13 mouse cellular contexts compared by ENCODE assay signal in genomic region chr4:139014793-139015192, GRCm38 (mm10). TPM values are rescaled to one million over a fixed set of nuclear protein-coding genes. Genes with fewer than 3 reads are reported as not detected.
DNase-seq lines count a peak whose midpoint lies in the region; ATAC-seq and TF ChIP-seq lines count a peak whose summit lies in the region.
"Had no signal": no experiment of that assay in that cellular context is flagged by ENCODE, and none has a peak within 500 bp of the region (broad histone marks: within the 10 kb centered on the region; RNA-seq: fewer than 3 reads in every experiment).

No protein-coding gene starts in this region.

- no peak for DNase-seq in kidney, adult 2 months
- DNase-seq in kidney, postnatal 25 days, result no peak
- DNase-seq in spleen, adult 2 months (ENCODE audit: low read depth in 1 of 2, low spot score in 2 of 2), result no peak
- no peak for DNase-seq in spleen, postnatal 4 days (ENCODE audit: low spot score in 2 of 2)
- no peak for DNase-seq in G1E (ENCODE audit: low spot score)
- peak; percentile 31 for DNase-seq in splenic B cell, adult 2 months (ENCODE audit: low read depth, low spot score)
- no peak for DNase-seq in gastrocnemius, adult 8-10 months (ENCODE audit: low spot score in 2 of 2)
- DNase-seq: spleen, adult 18-20 months had no signal

- H3K36me3 ChIP-seq in kidney, adult 2 months (ENCODE audit: control insufficient read depth, insufficient read depth, low read length), result no peaks in the 10 kb centered on the region
- H3K36me3 ChIP-seq in spleen, adult 2 months (ENCODE audit: control insufficient read depth, insufficient read depth, low read length), result peaks cover 7% of the 10 kb centered on the region
- H3K36me3 ChIP-seq in G1E (replicated peaks), result peaks cover 92% of the 10 kb centered on the region
- peaks cover 4% of the 10 kb centered on the region for H3K36me3 ChIP-seq in splenic B cell, adult 2 months (ENCODE audit: control insufficient read depth, insufficient read depth, low read length, poor library complexity, severe bottlenecking)
- H3K36me3 ChIP-seq: hindbrain, embryonic 13.5 days; midbrain, embryonic 12.5 days had no signal

- H3K27ac ChIP-seq in kidney, adult 2 months (ENCODE audit: insufficient read depth, low read depth, low read length), result no peak overlapping the region
- no peak overlapping the region for H3K27ac ChIP-seq in spleen, adult 2 months (ENCODE audit: insufficient read depth, low read length)
- H3K27ac ChIP-seq: hindbrain, embryonic 13.5 days; midbrain, embryonic 12.5 days had no signal

- TF ChIP-seq CTCF in kidney, adult 2 months (conservative IDR thresholded peaks at IDR 0.05; ENCODE audit: insufficient read depth, insufficient read length, low read depth, low read length), result peak; percentile 55
- TF ChIP-seq CTCF in spleen, adult 2 months (IDR thresholded peaks at IDR 0.05; ENCODE audit: extremely low read depth, insufficient read depth, insufficient read length, insufficient replicate concordance), result peak; percentile 17; the same call in 1 of the 2 replicates
- 0 out of 2 replicates have a peak, but pooled peaks have one; percentile 34 for TF ChIP-seq CTCF in G1E (IDR thresholded peaks at IDR 0.05; ENCODE audit: low read depth, low read length)

- 91% methylated on average over 6 of the region's 6 CpGs for WGBS in kidney, adult 2 months
- 89% methylated on average over 6 of the region's 6 CpGs for WGBS in spleen, adult 2 months

- no peaks in the 10 kb centered on the region for H3K27me3 ChIP-seq in kidney, adult 2 months (replicated peaks; ENCODE audit: control insufficient read depth, insufficient read depth, low read length)
- no peaks in the 10 kb centered on the region for H3K27me3 ChIP-seq in spleen, adult 2 months (ENCODE audit: control insufficient read depth, insufficient read depth, low read length)
- H3K27me3 ChIP-seq in G1E (ENCODE audit: insufficient read depth, low read length), result no peaks in the 10 kb centered on the region
- H3K27me3 ChIP-seq in splenic B cell, adult 2 months (ENCODE audit: control insufficient read depth, insufficient read depth, low read length, poor library complexity, severe bottlenecking), result no peaks in the 10 kb centered on the region
- H3K27me3 ChIP-seq: hindbrain, embryonic 13.5 days; midbrain, embryonic 12.5 days had no signal

- H3K4me1 ChIP-seq in kidney, adult 2 months (ENCODE audit: control insufficient read depth, insufficient read depth, low read length), result no peaks in the 10 kb centered on the region
- no peaks in the 10 kb centered on the region for H3K4me1 ChIP-seq in spleen, adult 2 months (ENCODE audit: control insufficient read depth, insufficient read depth, insufficient read length)
- H3K4me1 ChIP-seq in G1E (ENCODE audit: insufficient read depth, low read depth, low read length), result peaks cover 5% of the 10 kb centered on the region

- H3K4me3 ChIP-seq in kidney, adult 2 months (ENCODE audit: insufficient read depth, low read depth, low read length), result no peak overlapping the region
- no peak overlapping the region for H3K4me3 ChIP-seq in spleen, adult 2 months (ENCODE audit: extremely low read depth, insufficient read depth, insufficient read length)
- no peak overlapping the region for H3K4me3 ChIP-seq in G1E (ENCODE audit: low read depth, low read length)
- H3K4me3 ChIP-seq: hindbrain, embryonic 13.5 days; midbrain, embryonic 12.5 days had no signal

- TF ChIP-seq POLR2A in kidney, adult 2 months (IDR thresholded peaks at IDR 0.05; ENCODE audit: low read depth, low read length), result no peak
- TF ChIP-seq POLR2A in spleen, adult 2 months (IDR thresholded peaks at IDR 0.05; ENCODE audit: low read depth, low read length), result no peak

- ATAC-seq in G1E (ENCODE audit: extremely low read depth, insufficient number of reproducible peaks, low FRiP score, poor library complexity, severe bottlenecking), result no peak

- H3K9me3 ChIP-seq in G1E (replicated peaks), result peaks cover 11% of the 10 kb centered on the region
- H3K9me3 ChIP-seq: hindbrain, embryonic 13.5 days had no signal

RNA-seq across cellular contexts. Expression of gene Tmco4, which starts 42.1 kb away (rescaled TPM):
- 19.6 and 22.4 TPM in 2 replicates for polyA plus RNA-seq in kidney, adult 2 months (2012; rRNA removed)
- polyA plus RNA-seq in spleen, adult 2 months (2012; rRNA removed), result 18.4 and 21.8 TPM in 2 replicates
- 8.8 and 11.6 TPM in 2 replicates for total RNA-seq in G1E (2014; fragmentation: Nextera tagmentation)
- 16.3 and 16.5 TPM in 2 replicates for total RNA-seq in G1E (2017)
- 17.1 and 19.8 TPM in 2 replicates for polyA plus RNA-seq in G1E (2012)
- 10 to 100 TPM; 10.2 to 16.9 (median 12.0) TPM for total RNA-seq in gastrocnemius, adult 8-10 months (2022)

RNA-seq across cellular contexts. Expression of gene Rnf186, which starts 47.9 kb away (rescaled TPM):
- 126 and 171 TPM in 2 replicates for polyA plus RNA-seq in kidney, adult 2 months (2012; rRNA removed)
- 0.06 and 0.07 TPM in 2 replicates for polyA plus RNA-seq in spleen, adult 2 months (2012; rRNA removed)
- total RNA-seq in G1E (2014; fragmentation: Nextera tagmentation) (not detected in 2 replicates), G1E (2017) (0.12 and 0.27 TPM in 2 replicates)
- polyA plus RNA-seq in G1E (2012), result not detected in 2 replicates
- not detected for total RNA-seq in gastrocnemius, adult 8-10 months (2022)
- total RNA-seq: layer of hippocampus, adult 8-10 months had no signal
- polyA plus RNA-seq: forebrain, embryonic 11.5 days; hindbrain, embryonic 13.5 days; limb, embryonic 14.5 days; midbrain, embryonic 12.5 days had no signal

Comparison
In these comparisons a context has a peak if more than half of its experiments do, and no peak if none do; other contexts are left out.
1. RNA of gene Rnf186, which starts 47.9 kb away (polyA plus RNA-seq): 126 to 171 TPM in kidney, adult 2 months; 0.06 to 0.07 TPM in spleen, adult 2 months and not detected in G1E; every median in the first group is over 100 times any median in the second.
2. Peak in every context shown above with its lines, with median percentiles within 50 percentile points of each other: CTCF ChIP-seq.